Mouse (Mus musculus): Measurements from ENCODE around the gene Tmem131l. TPM values are rescaled to one million over a fixed set of nuclear protein-coding genes. Genes with fewer than 3 reads are reported as not detected.
"Not testable (repeated sequence)": the region's sequence is repeated elsewhere in the genome, so short reads cannot be mapped to it uniquely, and the experiment has no call there.

Gene Tmem131l
- polyA plus RNA-seq, 1 experiment from 2014 or later = 74.8 TPM

DNA sequence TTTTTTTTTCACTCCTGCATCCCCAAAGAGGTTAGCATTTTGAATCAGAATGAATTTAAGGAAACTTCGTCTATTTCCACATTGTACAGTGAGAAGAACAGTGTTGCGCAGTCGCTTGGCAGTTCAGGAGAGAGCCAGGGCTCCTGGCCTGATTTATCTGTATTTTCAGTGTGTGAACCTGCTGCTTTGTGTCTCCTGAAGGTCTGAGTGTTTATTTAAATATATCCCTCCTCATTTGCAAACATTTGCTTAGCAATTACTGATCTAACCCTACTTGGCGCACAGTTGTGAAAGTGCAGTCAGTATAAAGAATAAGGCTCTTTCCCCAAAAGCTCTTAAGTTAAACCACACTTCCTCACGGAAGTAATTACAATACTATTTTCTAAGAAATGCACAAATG is 129.3 kb downstream of the Tmem131l start:
- Histone ChIP-seq H3K4me3 (no peak overlapping the region), H3K27me3 (ENCODE audit: poor library complexity, severe bottlenecking) (no peaks in the 10 kb centered on the region), H3K36me3 (replicated peaks) (peaks cover 100% of the 10 kb centered on the region), H3K9me3 (no peaks in the 10 kb centered on the region), H3K4me1 (no peaks in the 10 kb centered on the region), H3K27ac (no peak overlapping the region)
- 95% methylated on average over 5 of the region's 5 CpGs for WGBS
- no peak for DNase-seq (ENCODE audit: extremely low spot score, low spot score)

DNA sequence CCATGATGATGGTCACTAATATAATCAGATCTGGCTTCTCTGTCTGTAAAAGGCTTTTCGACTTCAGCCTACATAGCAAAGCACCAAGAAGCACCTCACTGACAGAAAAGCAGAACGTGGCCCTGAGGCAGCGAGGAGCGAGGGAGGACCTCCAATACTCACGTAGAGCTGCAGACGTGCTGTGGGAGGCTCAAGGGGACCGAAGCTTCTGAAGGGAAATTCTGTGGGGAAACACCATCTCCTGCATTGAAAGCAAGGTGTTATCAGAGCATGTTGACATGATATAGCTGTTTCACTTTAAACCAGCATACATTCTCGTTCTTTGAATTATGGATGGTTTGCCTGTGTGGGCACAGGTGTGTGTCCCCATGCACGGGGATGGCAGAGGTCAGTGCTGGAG is 133.8 kb downstream of the Tmem131l start:
- Histone ChIP-seq H3K4me3 (no peak overlapping the region), H3K9me3 (no peaks in the 10 kb centered on the region), H3K27me3 (ENCODE audit: poor library complexity, severe bottlenecking) (no peaks in the 10 kb centered on the region), H3K4me1 (no peaks in the 10 kb centered on the region), H3K36me3 (replicated peaks) (peaks cover 100% of the 10 kb centered on the region), H3K27ac (no peak overlapping the region)
- no peak for DNase-seq (ENCODE audit: extremely low spot score, low spot score)
- WGBS = 95% methylated on average over 9 of the region's 9 CpGs

DNA sequence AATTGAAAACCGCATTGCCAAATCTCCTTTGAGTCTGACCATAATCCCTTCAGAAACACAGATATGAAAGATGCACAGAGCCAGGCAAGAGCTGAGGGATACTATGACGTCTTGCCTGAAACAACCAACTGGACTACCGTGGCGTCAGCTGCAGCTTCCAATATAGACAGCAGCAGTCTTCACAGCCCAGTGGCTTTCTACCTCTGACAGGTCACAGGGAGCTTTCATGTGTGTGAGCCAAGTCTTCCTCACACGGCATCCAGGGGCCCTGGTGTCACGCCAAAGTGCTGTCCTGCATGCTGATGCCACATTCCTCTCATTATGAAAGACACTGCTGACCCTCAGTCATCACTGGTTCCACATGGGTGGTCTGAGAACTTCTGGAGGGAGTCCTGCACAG is 134.8 kb downstream of the Tmem131l start:
- Histone ChIP-seq H3K4me1 (no peaks in the 10 kb centered on the region), H3K9me3 (no peaks in the 10 kb centered on the region), H3K36me3 (replicated peaks) (peaks cover 100% of the 10 kb centered on the region), H3K4me3 (no peak overlapping the region), H3K27me3 (ENCODE audit: poor library complexity, severe bottlenecking) (no peaks in the 10 kb centered on the region), H3K27ac (no peak overlapping the region)
- 89% methylated on average over 6 of the region's 6 CpGs for WGBS
- no peak for DNase-seq (ENCODE audit: extremely low spot score, low spot score)

DNA sequence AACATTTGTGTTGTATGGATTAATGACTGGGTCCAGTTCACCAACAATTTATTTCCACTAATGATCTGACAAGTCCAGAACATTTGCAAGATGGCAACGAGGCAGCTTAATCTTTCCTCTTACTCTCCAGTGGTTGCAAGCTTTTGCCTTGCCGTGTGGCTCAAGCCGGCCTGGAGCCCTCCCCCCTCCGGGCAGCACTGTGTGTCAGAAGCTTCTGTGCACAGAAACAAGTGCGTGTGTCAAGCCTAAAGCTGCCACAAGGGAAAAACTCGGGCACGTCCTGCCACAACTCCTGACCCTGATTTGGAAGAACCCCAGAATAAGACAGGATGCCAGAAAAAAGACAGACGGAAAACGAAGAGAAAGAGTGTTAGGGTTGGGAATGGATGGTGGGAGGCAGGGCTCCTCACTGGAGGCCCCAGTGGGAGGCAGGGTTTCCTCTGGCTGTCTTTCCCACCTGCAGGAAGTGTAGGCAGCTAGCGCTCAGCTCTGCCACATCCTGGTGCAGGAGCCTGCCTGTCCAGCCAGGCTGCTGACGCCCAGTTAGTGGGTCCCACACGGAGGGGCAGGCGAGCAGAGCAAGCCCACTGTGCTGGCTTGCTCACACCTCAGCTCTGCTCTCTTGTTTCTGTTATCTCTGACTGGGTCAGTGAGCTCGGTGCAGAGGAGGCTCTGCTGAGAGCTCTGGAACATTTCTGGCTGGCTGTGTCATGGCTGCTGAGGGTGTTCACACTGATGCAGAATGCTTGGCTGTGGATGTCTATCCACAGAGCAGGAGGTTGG is 135.6 kb downstream of the Tmem131l start:
- H3K9me3 ChIP-seq = no peaks in the 10 kb centered on the region
- DNase-seq (ENCODE audit: extremely low spot score, low spot score) = no peak
- no peaks in the 10 kb centered on the region for H3K27me3 ChIP-seq (ENCODE audit: poor library complexity, severe bottlenecking)
- H3K4me1 ChIP-seq = no peaks in the 10 kb centered on the region
- 88% methylated on average over 14 of the region's 14 CpGs for WGBS
- peaks cover 100% of the 10 kb centered on the region for H3K36me3 ChIP-seq (replicated peaks)
- no peak overlapping the region for H3K4me3 ChIP-seq
- H3K27ac ChIP-seq = no peak overlapping the region

DNA sequence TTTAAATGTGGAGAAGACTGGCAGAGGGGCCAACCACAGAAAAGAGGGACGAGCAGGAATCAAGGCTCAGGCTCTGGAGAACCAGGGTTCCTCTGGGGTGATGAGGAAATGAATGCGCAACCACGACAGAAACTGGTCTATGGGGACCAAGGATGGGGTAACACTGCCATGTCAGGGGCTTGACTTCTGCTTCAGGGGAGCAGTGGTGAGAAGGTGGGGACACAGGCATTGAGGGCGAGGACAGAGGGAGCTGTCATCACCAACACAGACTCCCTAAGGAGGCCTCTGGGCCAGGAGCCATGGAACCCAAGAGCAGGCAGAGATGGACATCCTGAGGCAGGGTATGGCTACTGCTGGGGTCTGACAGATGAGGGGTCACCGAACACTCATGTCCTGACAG is 137.0 kb downstream of the Tmem131l start:
- H3K27me3 ChIP-seq (ENCODE audit: poor library complexity, severe bottlenecking) = no peaks in the 10 kb centered on the region
- no peaks in the 10 kb centered on the region for H3K9me3 ChIP-seq
- 93% methylated on average over 5 of the region's 5 CpGs for WGBS
- DNase-seq (ENCODE audit: extremely low spot score, low spot score) = no peak
- peaks cover 100% of the 10 kb centered on the region for H3K36me3 ChIP-seq (replicated peaks)
- no peaks in the 10 kb centered on the region for H3K4me1 ChIP-seq
- H3K4me3 ChIP-seq = no peak overlapping the region
- no peak overlapping the region for H3K27ac ChIP-seq

DNA sequence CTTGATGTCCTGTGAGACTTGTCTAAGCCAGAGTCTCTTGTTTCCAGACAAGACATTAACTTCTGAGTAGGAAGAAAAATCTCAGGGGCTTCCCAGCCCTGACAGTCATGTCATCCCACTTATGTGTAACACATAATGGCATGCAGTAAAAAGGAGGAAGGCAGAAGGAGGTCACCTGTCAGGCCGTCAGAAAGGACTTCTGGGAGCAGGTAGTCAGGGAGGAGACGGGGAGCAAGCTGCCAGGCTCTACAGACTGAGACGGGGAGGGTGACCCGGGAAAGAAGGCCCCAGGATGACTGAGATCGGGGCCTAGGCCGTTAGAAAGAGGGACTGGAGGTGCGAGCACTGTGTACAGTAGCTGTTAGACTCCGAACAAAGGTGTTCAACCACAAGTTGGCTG is 137.5 kb downstream of the Tmem131l start:
- Histone ChIP-seq H3K36me3 (replicated peaks) (peaks cover 100% of the 10 kb centered on the region), H3K4me1 (no peaks in the 10 kb centered on the region), H3K27ac (no peak overlapping the region), H3K4me3 (no peak overlapping the region), H3K9me3 (no peaks in the 10 kb centered on the region), H3K27me3 (ENCODE audit: poor library complexity, severe bottlenecking) (no peaks in the 10 kb centered on the region)
- 90% methylated on average over 8 of the region's 8 CpGs for WGBS
- no peak for DNase-seq (ENCODE audit: extremely low spot score, low spot score)

DNA sequence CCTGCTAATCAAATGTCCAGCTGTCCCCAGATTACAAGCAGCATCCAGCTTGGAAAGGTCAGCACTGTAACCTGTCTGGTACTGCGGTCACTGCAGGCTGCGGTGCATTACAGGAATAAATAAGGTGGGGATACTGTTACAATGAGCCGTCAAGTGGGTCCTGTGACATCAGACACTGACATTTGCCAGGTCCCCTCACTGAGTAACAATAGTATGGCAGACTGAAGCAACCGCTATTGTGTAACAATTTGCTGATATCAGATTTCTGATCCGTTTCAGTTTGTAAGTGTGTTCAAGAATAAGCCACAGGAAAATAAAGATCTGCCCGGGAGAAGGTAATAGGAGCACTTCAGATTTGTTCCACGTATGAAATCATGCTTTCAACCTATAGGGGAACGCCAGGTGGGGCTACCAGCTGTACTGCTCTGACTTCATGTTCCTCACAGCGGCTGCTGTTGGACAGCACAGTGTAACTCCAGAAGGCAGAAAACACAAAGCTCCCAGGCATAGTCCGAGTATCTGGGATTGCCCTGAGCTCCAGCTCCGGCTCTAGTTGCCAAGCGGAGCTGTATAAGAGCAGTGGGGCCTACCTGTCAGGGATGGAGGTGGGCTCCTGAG is 139.1 kb downstream of the Tmem131l start:
- 90% methylated on average over 12 of the region's 12 CpGs for WGBS
- no peaks in the 10 kb centered on the region for H3K27me3 ChIP-seq (ENCODE audit: poor library complexity, severe bottlenecking)
- DNase-seq (ENCODE audit: extremely low spot score, low spot score) = no peak

DNA sequence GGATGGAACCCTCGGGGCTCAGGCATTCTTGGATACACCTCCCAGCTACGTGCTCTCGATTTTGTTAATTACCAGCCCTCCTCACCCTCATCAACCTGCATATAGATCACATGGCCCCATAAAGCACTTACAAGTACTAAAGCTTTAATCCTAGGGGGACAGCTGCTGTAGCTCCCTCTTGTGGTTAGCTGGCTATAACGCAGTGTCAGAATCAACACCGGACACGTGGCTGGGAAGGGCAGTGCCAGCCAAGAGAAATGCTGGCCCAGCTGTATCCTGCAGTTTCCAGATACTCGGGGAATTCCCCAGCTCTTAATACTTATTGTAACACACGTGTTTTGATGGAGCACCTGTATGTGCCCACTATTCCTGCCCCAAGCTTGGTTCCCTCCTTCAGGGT is 140.4 kb downstream of the Tmem131l start:
- Histone ChIP-seq H3K27ac (no peak overlapping the region), H3K36me3 (replicated peaks) (peaks cover 80% of the 10 kb centered on the region), H3K27me3 (ENCODE audit: poor library complexity, severe bottlenecking) (no peaks in the 10 kb centered on the region), H3K9me3 (no peaks in the 10 kb centered on the region), H3K4me3 (no peak overlapping the region), H3K4me1 (no peaks in the 10 kb centered on the region)
- peak; percentile 46 for DNase-seq (ENCODE audit: extremely low spot score, low spot score)
- WGBS = 71% methylated on average over 8 of the region's 8 CpGs

More for the DNA sequence above, 139.1 kb downstream of the Tmem131l start:
- H3K36me3 ChIP-seq (replicated peaks) = peaks cover 93% of the 10 kb centered on the region
- H3K27ac ChIP-seq = no peak overlapping the region
- H3K4me3 ChIP-seq = no peak overlapping the region
- no peaks in the 10 kb centered on the region for H3K4me1 ChIP-seq
- H3K9me3 ChIP-seq = no peaks in the 10 kb centered on the region

DNA sequence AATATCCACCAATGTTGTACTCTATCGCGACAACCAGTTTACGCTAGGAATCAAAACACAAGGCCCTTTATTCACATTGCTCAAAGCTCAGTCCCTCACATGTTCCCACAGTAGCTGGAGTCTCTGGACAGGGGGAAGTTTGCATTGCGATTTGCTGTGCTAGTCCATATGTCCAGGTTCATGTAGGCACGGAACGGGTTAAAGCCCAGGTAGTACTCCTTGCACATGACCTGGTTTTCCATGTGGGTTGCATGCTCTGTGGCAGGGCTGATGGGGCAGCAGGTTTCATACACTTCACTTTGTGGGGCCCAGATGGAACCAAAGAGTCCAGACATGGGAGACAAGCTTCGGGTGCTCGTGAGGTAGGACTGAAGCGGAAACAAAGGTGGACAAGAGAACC is 141.7 kb downstream of the Tmem131l start:
- no peak overlapping the region for H3K27ac ChIP-seq
- no peak overlapping the region for H3K4me3 ChIP-seq
- H3K9me3 ChIP-seq = no peaks in the 10 kb centered on the region
- no peaks in the 10 kb centered on the region for H3K4me1 ChIP-seq
- peaks cover 66% of the 10 kb centered on the region for H3K36me3 ChIP-seq (replicated peaks)
- no peaks in the 10 kb centered on the region for H3K27me3 ChIP-seq (ENCODE audit: poor library complexity, severe bottlenecking)
- no peak for DNase-seq (ENCODE audit: extremely low spot score, low spot score)
- 96% methylated on average over 9 of the region's 9 CpGs for WGBS

DNA sequence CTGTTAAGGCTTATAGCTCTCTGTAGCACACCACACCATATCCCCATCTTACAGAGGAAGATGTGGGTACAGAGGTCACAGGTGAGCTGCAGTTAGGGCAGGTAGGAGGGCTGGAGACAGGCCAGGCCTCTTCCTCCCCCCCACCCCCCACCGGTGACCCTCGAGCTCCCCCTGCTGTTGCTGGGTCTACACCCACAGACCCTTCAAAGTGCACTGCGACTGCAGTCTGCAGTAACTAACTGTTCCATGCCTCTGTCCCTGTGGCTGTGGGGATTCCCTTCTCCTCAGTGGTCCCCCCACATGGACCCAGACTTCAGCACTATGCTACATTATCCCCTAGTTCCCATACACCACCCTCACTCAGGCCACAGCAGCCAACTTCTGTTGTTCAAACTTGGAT is 144.2 kb downstream of the Tmem131l start:
- H3K27ac ChIP-seq = no peak overlapping the region
- H3K4me3 ChIP-seq = no peak overlapping the region
- no peaks in the 10 kb centered on the region for H3K4me1 ChIP-seq
- H3K27me3 ChIP-seq (ENCODE audit: poor library complexity, severe bottlenecking) = no peaks in the 10 kb centered on the region
- DNase-seq (ENCODE audit: extremely low spot score, low spot score) = no peak
- 60% methylated on average over 3 of the region's 3 CpGs for WGBS
- peaks cover 44% of the 10 kb centered on the region for H3K36me3 ChIP-seq (replicated peaks)
- peaks cover 7% of the 10 kb centered on the region for H3K9me3 ChIP-seq

DNA sequence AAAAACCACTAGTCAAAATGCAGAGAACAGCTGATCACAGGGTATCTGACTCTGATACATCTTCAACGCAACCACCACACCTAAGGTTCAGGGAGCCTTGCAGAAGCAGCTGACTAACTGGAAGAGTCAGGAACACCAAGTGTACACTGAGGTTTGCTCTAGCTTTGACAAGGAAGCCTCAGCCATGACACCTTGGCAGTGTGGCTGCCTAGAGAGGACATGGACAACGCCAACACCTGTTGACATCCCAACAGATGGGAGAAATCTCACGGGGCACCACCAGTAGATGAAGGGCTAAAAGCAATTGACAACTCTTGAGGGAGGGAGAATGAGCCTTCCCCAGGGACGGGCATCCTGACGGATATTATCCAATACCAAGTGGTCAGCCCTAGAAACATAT is 144.9 kb downstream of the Tmem131l start:
- no peak for DNase-seq (ENCODE audit: extremely low spot score, low spot score)
- Histone ChIP-seq H3K27me3 (ENCODE audit: poor library complexity, severe bottlenecking) (no peaks in the 10 kb centered on the region), H3K36me3 (replicated peaks) (peaks cover 37% of the 10 kb centered on the region), H3K9me3 (peaks cover 8% of the 10 kb centered on the region), H3K4me3 (no peak overlapping the region), H3K4me1 (no peaks in the 10 kb centered on the region), H3K27ac (no peak overlapping the region)
- WGBS = 93% methylated on average over 5 of the region's 5 CpGs

DNA sequence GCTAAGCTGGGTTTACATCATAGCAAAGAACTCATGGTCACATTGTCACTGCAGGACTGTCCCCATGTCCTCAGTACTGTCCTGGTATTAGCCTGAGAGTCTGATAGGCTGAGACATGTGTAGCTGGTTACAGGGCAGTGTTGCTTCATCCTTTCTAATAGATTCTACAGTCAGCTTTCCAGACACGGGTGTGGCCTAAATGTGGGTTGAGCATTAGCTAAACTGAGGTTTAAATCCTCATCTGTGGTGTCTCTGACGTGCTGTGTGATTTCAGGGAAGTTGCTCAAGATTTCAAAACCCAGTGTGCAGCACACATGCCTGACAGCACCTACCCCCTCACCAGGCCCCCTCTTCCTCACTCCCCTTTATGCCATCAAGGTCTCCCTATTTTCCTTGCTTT is 154.8 kb downstream of the Tmem131l start:
- 87% methylated on average over 2 of the region's 2 CpGs for WGBS
- DNase-seq (ENCODE audit: extremely low spot score, low spot score) = no peak

DNA sequence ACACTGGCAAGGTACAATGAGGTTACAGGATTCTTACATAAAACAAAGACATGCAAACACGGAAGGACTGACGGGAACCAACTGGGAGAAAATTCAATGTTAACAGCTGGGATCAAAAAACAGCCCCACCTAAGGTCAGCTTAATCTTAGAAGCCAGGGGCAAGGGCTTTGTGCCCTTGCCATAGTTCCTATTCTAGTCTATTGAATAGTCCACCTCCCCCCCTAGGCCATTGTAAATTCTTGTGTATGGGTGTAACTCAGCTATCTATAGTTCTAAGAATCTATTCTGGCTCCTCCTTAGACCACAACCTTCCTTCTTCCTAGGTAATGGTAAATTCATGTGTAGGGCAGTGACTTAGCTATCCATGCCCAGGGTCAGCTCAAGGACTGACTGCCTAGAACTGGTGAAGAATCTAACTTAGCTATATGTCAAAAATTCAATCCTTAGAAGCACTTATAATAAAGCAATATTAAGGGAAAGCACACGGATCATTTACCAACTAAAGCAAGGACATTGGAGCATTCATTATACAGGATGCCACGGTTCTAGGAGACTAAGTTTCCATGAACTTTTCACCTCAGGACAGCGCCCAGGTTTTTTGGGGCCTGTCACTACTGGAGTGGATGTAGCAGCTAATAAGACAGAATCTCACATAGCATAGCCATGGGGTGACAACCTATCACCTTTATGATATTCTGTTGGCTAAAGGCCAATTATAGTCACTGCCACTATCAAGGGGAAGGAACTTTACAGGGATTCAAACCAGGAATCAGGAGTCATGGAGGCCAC is 160.5 kb downstream of the Tmem131l start:
- not testable (repeated sequence) for H3K36me3 ChIP-seq (replicated peaks); H3K9me3 ChIP-seq; H3K4me1 ChIP-seq; H3K27ac ChIP-seq; H3K4me3 ChIP-seq; H3K27me3 ChIP-seq (ENCODE audit: poor library complexity, severe bottlenecking); DNase-seq (ENCODE audit: extremely low spot score, low spot score)
- WGBS = 88% methylated on average over 5 of the region's 5 CpGs

More for the DNA sequence above, 154.8 kb downstream of the Tmem131l start:
- no peaks in the 10 kb centered on the region for H3K36me3 ChIP-seq (replicated peaks)
- no peaks in the 10 kb centered on the region for H3K27me3 ChIP-seq (ENCODE audit: poor library complexity, severe bottlenecking)
- no peaks in the 10 kb centered on the region for H3K4me1 ChIP-seq
- H3K9me3 ChIP-seq = no peaks in the 10 kb centered on the region
- H3K27ac ChIP-seq = no peak overlapping the region
- H3K4me3 ChIP-seq = no peak overlapping the region

Data from forebrain, embryonic 10.5 days (tissue).